Mouse (Mus musculus) intestine, embryonic 16.5 days (tissue): ENCODE measurements around the gene Mgat3. TPM values are rescaled to one million over a fixed set of nuclear protein-coding genes. Genes with fewer than 3 reads are reported as not detected.

Experiments
- polyA plus RNA-seq: library from polyadenylated mRNA; unstranded; fragments of >200 nt; fragmentation: Nextera tagmentation; extraction: Ambion mirVana; gene quantifications from 2 replicates; pipeline ENCODE4 v1.2.1, GENCODE M21; 2015

Gene Mgat3
- polyA plus RNA-seq, 1 experiment from 2014 or later: 14.8 TPM

Other genes with a start within 250 kb of the Mgat3 start
- 3.7 and 4.8 TPM in 2 replicates for gene Cbx7, start 202.6 kb upstream of the Mgat3 start, polyA plus RNA-seq
- 7.0 and 8.3 TPM in 2 replicates for gene Pdgfb, start 158.7 kb upstream of the Mgat3 start, polyA plus RNA-seq
- 15.2 and 16.0 TPM in 2 replicates for gene Syngr1, start 82.4 kb upstream of the Mgat3 start, polyA plus RNA-seq
- 1,018 and 1,133 TPM in 2 replicates for gene Rpl3, start 81.9 kb upstream of the Mgat3 start, polyA plus RNA-seq
- gene Tab1, start 40.6 kb upstream of the Mgat3 start, polyA plus RNA-seq: 28.2 and 29.6 TPM in 2 replicates
- 26.0 and 29.1 TPM in 2 replicates for gene Mief1, start 60.3 kb downstream of the Mgat3 start, polyA plus RNA-seq
- gene AC140267.1, start 62.1 kb downstream of the Mgat3 start, polyA plus RNA-seq: 4.1 TPM in 1 of 2 replicates, not detected in the other
- 141 and 160 TPM in 2 replicates for gene Atf4, start 81.5 kb downstream of the Mgat3 start, polyA plus RNA-seq
- 43.0 and 47.8 TPM in 2 replicates for gene Rps19bp1, start 90.6 kb downstream of the Mgat3 start, polyA plus RNA-seq
- 0.05 TPM in 1 of 2 replicates, not detected in the other for gene Cacna1i, start 113.5 kb downstream of the Mgat3 start, polyA plus RNA-seq